Mouse (Mus musculus): ENCODE data around the gene Gm10065.

Gene Gm10065

DNA sequence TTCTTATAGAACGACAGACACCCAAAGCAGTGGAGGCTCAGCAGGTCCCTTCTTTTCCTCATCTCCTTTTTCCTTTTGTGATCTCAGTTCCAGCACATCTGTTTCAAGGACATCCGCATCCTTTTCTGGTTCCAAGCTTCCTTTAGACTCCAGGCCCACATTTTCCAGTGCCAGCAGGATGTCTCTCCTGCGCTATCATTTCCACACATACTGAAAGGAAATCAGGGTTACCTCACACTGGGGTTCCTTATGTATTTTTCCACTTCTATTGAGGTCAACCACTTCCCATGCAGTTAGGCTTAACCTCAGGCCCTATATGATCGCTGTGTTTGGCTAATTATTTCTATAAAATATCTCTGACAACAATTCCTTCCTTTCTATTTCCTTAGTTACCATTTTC is 43.8 kb downstream of the Gm10065 start:
- no peak for DNase-seq (ENCODE audit: low read depth in 1 of 2, low spot score in 2 of 2)
